Mouse (Mus musculus): ENCODE measurements at regions not wholly inside any gene's neighbourhood (a gene's known extent, or its start where the extent isn't known, plus 50 kb on each side); places are given as distances from the start of the nearest gene placed in this dataset.

DNA sequence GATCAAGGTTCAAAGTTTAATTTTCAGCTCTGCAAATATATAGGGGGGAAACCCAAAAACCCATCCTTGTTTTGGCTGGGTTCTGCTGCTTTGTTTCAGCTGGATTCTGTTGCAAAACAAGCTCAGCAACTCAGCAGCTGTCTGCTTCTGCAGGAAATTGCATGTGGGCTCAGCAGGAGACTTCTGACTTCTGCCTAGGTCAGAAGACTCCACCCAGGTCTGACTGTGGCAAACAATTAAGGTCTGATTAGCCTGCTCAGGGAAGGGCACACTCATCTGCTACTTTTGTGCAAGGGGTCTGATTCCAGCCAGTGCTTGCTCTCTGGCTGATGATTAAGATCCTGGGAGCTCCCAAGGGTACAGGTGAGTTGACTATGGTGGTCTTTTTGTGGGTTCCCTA, 428.7 kb upstream of the Luzp2 start:
- peak; percentile 76 for DNase-seq (ENCODE audit: low read depth, low spot score)

DNA sequence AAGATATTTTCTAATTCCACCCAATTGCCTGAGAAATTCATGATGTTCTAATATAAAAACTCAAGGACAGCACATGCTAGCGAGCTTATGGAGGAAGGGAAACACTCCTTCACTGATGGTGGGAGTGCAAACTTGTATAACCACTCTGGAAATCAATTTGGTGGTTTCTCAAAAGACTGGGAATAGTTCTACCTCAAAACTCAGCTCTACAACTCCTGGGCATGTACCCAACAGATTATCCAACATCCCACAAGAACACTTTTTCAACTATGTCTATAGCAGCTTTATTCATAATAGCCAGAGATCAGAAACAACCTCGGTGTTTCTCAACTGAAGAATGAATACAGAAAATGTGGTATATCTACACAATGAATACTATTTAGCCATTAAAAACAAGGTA, 427.5 kb upstream of the Luzp2 start:
- no peak for DNase-seq (ENCODE audit: low read depth, low spot score)

Measured in R1 (cell line).